Mouse (Mus musculus): ENCODE measurements around the gene Wwc1.

Gene Wwc1

DNA sequence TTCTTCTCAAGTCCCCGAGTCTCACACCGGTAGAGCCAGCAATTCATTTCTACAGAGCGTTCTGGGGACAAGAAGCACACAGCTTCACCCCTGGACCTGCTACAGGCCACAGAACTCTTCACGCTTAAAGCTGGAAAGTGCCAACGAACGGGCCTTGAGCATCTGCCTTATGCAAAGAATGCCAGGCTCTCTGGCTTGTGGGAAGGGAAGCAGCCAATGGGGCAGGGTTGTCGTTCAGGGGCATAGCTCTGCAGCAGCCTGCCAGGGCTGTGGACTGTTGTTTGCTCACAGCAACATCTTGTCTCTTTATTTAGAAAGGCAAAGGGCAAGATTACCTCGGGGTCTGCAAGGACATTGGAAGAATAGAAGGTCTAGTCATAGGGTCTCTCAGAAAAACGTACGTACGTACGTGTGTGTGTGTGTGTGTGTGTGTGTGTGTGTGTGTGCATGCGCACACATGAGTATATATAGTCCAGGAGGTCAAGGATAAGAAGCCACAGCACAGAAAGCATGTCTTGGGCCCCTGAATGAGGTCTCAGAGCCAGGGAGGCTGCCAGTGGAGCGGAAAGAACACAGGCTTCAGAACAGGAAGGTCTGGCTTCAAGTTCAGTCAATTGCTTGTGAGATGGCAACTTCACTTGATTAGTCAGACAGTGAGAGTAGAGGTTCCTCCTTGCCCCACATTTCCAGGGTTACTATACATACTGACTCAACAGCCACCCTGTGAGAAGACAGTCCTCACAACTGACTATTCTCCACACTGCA, 48.0 kb downstream of the Wwc1 start:
- DNase-seq = peak; percentile 75 to 83

GRCm38 (mm10) chr11:35930511-35931060, 49.7 kb downstream of the Wwc1 start:
- DNase-seq = no peak

DNA sequence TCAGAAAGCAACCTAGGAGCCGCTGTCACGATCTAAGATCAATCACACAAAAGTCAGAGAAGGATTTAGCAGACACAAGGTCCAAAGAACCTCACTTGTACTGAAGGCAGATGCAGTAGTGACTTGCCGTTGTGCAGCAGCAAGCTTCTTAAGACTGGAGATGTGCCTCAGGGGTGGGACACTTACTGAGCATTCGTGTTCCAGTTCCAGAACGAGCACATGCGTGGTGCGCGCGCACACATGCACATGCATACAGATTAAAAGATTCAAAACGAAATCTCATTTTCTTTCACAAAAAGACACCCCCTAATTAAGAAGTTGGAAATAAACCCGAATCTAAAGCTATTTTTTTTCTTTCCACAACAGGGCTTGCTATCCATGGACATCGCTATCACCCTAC, 51.9 kb downstream of the Wwc1 start:
- DNase-seq = no peak

DNA sequence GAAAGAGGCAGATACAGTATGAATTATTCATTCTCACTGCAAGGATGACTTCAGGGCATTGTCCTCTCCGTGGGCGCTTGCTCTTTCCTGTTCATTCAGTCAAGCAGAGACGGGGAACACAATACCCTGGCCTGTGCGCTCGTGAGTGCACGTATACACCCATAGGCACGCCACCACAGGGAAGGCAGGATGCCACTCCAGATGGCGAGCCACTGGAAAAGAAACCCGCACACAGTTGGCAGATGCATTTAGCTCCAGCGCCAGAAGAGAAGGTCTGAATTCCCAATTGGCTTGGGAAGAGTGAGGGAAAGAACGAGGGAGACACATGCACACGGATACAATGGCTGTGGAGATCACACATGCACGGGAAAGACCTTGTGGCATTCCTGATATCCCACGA, 53.0 kb downstream of the Wwc1 start:
- no peak for DNase-seq

DNA sequence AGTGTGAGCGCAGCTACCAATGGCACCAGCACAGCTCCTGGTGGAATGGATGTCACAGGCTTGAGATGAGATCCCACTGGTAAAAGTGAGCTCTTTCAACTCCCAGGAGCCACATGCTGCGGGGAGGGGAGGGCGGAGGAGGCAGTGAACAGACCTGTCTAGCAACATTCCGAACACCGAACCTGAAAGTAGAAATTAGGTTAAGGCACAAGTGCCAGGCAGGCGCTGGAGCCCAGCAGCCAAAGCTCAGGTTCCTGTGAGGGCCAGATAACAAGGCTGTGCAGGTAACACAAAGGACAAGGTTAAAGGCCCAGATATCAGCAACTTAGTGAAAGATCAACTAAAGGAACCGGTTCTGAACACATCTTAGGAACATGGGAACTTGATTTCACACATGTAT, 54.7 kb downstream of the Wwc1 start:
- peak; percentile 72 to 83 for DNase-seq

GRCm38 (mm10) chr11:35922205-35922873, 58.0 kb downstream of the Wwc1 start:
- DNase-seq = peak; percentile 51 to 62

DNA sequence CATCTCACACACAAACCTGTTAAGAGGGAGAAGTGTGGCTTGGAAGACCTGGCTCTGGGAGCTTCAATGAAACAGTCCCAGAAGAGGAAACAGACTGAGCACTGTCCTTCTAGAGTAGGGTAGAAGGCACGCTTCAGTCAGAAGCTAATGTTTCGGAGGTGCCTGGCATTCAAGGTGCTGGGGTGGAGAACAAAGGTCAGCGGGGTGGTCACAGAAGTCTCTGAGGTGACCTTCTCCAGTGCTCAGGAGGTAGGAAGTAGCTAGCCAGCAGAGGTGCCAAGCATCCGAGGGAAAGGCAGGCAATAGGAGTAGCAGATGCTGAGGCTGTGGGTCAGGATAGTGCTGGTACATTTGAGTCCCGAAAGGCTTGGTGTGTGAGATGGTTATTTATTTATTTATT, 59.6 kb downstream of the Wwc1 start:
- DNase-seq = peak; percentile 57 to 58

- peak; percentile 90 to 91 for DNase-seq
Observed at GRCm38 (mm10) chr11:35919856-35920503, 60.3 kb downstream of the Wwc1 start.

GRCm38 (mm10) chr11:35919383-35919782, 60.9 kb downstream of the Wwc1 start:
- no peak for DNase-seq

GRCm38 (mm10) chr11:35916466-35917185, 63.7 kb downstream of the Wwc1 start:
- peak; percentile 60 to 87 for DNase-seq

- peak; percentile 81 to 88 for DNase-seq
Observed at GRCm38 (mm10) chr11:35915546-35915945, 64.8 kb downstream of the Wwc1 start.

DNA sequence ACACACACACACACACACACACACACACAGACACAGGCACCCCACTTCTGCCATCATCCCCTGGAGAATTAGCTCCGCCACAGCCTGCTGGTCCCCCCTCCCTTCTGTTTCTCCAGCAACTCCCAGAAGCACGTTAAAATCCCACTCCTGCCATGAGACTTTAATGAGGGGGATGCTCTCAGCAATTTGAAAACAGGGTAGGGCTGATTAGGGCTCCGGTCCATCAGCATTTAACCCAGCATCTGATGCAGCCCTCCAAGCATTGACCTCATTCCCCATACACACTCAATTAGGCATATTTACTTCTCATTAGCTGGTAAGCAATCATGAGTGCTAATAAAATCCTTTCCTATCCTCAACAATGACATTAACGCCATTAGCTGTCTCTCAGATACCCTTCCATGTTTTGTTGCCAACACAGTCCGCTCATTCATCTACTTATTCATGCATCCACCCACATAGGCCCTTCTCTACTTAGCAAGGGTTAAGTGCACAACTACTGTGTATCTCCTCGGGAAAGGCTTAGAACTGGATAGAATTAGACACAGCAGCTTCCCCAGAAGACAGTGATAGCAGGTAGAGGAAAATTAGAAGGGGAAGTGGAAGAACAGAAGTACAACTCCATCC, 66.8 kb downstream of the Wwc1 start:
- DNase-seq = no peak

- DNase-seq = no peak
Observed at GRCm38 (mm10) chr11:35904955-35905550, 75.3 kb downstream of the Wwc1 start.

DNA sequence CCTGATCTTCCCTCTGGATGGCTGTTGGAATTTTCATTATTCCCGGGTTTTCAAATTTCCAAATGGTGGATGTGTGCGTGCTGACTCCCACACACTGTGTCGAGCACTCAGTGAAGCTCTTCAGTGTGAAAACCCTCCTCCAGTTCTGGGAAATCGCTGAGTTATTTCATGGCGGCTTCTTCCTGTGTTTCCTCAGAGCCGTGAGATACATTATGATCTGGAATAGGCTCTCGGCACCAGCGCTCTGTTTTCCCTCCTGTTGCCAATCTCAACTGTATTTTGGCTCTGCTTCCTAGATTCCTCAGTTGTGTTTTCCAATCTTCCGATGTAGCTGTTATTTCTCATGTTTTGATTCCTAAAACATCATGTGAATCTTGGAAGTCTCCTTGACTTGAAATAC, 77.2 kb downstream of the Wwc1 start:
- DNase-seq = no peak

- no peak for DNase-seq
Observed at GRCm38 (mm10) chr11:35899946-35900345, 80.4 kb downstream of the Wwc1 start.

DNA sequence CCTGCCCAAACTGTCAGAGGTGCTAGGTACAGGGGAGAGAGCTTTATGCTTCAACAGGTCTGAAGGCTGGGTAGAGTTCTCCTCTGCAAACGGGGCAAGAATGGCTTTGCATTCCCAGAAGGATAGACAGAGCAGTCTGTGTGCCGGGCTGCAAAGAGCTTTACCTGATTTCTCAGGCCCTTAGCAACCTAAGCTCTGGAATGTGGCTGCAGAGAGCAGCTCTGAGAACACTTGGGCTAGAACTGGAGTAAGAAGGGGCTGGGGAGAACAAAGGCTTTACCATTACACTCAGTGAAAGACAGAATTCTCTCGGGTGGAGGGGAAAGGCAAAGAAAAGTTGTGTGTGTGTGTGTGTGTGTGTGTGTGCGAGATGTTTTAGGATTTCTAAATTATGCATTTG, 86.9 kb downstream of the Wwc1 start:
- DNase-seq = no peak

DNA sequence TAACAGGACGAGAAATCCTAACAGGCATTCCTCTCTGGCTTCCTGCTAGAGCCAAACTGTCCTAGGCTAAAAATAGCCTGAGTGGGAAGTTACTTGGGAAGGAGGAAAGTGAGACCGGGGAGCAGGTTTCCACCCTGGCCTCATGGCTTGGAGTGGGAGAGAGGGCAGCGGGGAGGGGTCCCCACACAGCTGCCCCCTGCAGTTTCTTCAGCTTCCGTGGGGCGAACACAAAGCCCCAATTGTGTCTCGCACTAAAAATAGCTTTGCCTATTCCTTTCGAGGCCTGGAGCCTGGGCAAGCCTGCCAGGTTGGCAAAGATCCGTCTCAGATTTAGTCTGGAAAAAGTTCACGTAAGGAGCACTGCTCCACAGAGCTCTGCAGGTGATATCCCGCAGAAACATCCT, 87.3 kb downstream of the Wwc1 start:
- no peak for DNase-seq

- DNase-seq = no peak
Observed at GRCm38 (mm10) chr11:35892293-35892692, 88.0 kb downstream of the Wwc1 start.

DNA sequence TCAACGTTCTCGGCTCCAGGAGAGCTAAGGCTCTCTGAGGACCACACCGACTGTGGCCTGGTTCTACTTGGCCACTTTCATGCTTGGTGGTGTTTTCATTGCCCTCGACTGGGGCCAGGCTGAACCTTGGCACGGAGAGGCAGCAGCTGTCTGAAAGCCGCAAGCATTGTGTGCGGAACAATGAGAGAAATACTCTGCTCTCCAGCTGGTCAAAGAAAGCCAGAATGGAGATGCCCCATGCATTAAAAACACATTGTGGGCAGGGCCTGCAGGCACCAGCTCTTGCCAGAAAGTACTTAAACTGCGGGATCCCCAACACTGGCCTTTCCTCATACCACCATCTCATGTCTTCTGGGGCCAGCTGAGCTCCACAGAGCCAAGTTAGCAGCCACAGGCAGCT, 91.5 kb downstream of the Wwc1 start:
- no peak for DNase-seq

DNA sequence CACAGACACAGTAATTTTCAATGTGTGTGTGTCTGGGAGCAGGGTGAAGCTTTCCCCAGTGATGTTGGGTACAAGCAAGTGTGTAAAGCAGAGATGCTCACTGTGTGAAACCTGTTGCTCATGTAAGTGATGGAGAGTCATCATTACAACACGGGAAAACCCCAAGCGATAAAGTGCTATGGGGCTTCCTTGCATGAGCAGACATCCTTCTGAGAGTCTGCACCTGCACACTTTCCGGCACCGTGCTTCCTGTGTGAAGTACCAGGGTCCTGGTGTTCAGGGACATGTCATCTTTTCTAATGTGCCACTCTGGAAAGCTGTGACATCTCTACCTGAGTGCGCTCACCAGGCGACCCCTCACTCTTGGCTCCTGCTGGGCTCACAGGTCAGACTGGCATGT, 97.5 kb downstream of the Wwc1 start:
- DNase-seq = no peak

- DNase-seq = no peak
Observed at GRCm38 (mm10) chr11:35878559-35878897, 101.8 kb downstream of the Wwc1 start.

All from kidney, postnatal 36 days (tissue).